Mouse (Mus musculus) neural tube, embryonic 15.5 days (tissue): ENCODE measurements around the gene Fbxo6. TPM values are rescaled to one million over a fixed set of nuclear protein-coding genes. Genes with fewer than 3 reads are reported as not detected.

Experiments
- ATAC-seq: fragments of 200-750 bp; cut with Nextera tagmentation; 2 replicates; pipeline ENCODE4 v1.8.0; 2017; ENCODE audit warnings: mild to moderate bottlenecking, moderate TSS enrichment, moderate library complexity; ENCODE audit not compliant: low FRiP score
- H3K27ac ChIP-seq: fragments of 300-500 bp; sonication (generic); replicated peaks from 2 replicates; pipeline ENCODE4 v1.5.1; 2015; ENCODE audit warnings: mild to moderate bottlenecking, inconsistent platforms
- H3K27me3 ChIP-seq: fragments of 300-500 bp; sonication (generic); replicated peaks from 2 replicates; pipeline ENCODE4 v1.6.1; 2015; ENCODE audit warnings: inconsistent platforms
- H3K36me3 ChIP-seq: fragments of 300-500 bp; sonication (generic); 2 replicates; pipeline ENCODE4 v1.6.1; 2015; ENCODE audit warnings: inconsistent platforms
- H3K4me1 ChIP-seq: fragments of 300-500 bp; sonication (generic); 2 replicates; pipeline ENCODE4 v1.6.1; 2015; ENCODE audit warnings: inconsistent platforms
- H3K4me2 ChIP-seq: fragments of 300-500 bp; sonication (generic); 2 replicates; pipeline ENCODE4 v1.6.1; 2015; ENCODE audit warnings: inconsistent platforms, mild to moderate bottlenecking, moderate library complexity
- H3K4me3 ChIP-seq: fragments of 300-500 bp; sonication (generic); replicated peaks from 2 replicates; pipeline ENCODE4 v1.5.1; 2015; ENCODE audit warnings: mild to moderate bottlenecking, inconsistent platforms
- H3K9ac ChIP-seq: fragments of 300-500 bp; sonication (generic); replicated peaks from 2 replicates; pipeline ENCODE4 v1.6.1; 2015; ENCODE audit warnings: mild to moderate bottlenecking, inconsistent platforms
- H3K9me3 ChIP-seq: fragments of 300-500 bp; sonication (generic); replicated peaks from 2 replicates; pipeline ENCODE4 v1.6.1; 2016; ENCODE audit warnings: inconsistent platforms
- WGBS: fragments of 180-500 bp; shearing (Covaris S2); methylation state at CpG from one replicate; pipeline ENCODE4 v1.1.7; 2015; ENCODE audit warnings: mixed read lengths; 5-methylcytosine and 5-hydroxymethylcytosine counted together
- polyA plus RNA-seq: library from polyadenylated mRNA; unstranded; fragments of >200 nt; fragmentation: Nextera tagmentation; extraction: Ambion mirVana; gene quantifications from 2 replicates; pipeline ENCODE4 v1.2.1, GENCODE M21; 2015

The Fbxo6 gene
- polyA plus RNA-seq, 1 experiment from 2014 or later, result 20.6 TPM

- H3K9me3 ChIP-seq, result no peaks in the 10 kb centered on the region
- H3K4me3 ChIP-seq, result peak overlapping the region; percentile 73
- no peaks in the 10 kb centered on the region for H3K27me3 ChIP-seq
- peak; percentile 29 for ATAC-seq
- 2% methylated on average over 12 of the region's 12 CpGs for WGBS
- H3K4me2 ChIP-seq, result peak overlapping the region; percentile 92
- peak overlapping the region; percentile 89 for H3K27ac ChIP-seq
- peaks cover 22% of the 10 kb centered on the region for H3K4me1 ChIP-seq
- peaks cover 9% of the 10 kb centered on the region; the same call in 1 of the 2 replicates for H3K36me3 ChIP-seq
- H3K9ac ChIP-seq, result peak overlapping the region; percentile 74
These were observed 12.2 kb downstream of the Fbxo6 start for GRCm38 (mm10) chr4:148139767-148140097.

GRCm38 (mm10) chr4:148137503-148137902, 14.4 kb downstream of the Fbxo6 start:
- Histone ChIP-seq H3K9me3 (no peaks in the 10 kb centered on the region), H3K4me2 (no peak overlapping the region), H3K4me3 (no peak overlapping the region), H3K27ac (no peak overlapping the region), H3K4me1 (peaks cover 25% of the 10 kb centered on the region), H3K36me3 (no peaks in the 10 kb centered on the region), H3K27me3 (no peaks in the 10 kb centered on the region), H3K9ac (no peak overlapping the region)
- no peak for ATAC-seq
- WGBS, result 66% methylated on average over 8 of the region's 8 CpGs

DNA sequence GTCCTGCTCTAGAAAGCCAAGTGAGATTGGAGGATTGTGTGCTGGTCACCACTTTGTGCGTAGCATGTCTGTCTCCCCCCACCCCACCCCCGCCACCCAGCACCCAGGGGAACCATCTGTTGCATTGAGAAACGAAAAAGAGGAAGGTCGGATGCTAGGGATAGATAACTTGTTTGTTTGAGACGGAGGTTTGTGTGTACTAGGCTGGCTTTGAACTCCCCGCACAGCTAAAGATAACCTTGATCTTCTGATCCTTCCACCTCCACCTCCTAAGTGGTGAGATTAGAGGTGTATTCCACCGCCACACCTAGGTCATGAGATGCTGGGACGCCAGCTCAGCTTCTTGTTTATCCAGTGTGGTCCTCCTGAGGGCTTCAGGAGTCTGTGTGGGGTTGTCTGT, 17.0 kb downstream of the Fbxo6 start:
- 90% methylated on average over 8 of the region's 8 CpGs for WGBS
- Histone ChIP-seq H3K36me3 (no peaks in the 10 kb centered on the region), H3K27me3 (no peaks in the 10 kb centered on the region), H3K9ac (no peak overlapping the region), H3K4me3 (no peak overlapping the region), H3K4me2 (no peak overlapping the region), H3K27ac (no peak overlapping the region), H3K4me1 (peaks cover 35% of the 10 kb centered on the region), H3K9me3 (no peaks in the 10 kb centered on the region)
- no peak for ATAC-seq

- Histone ChIP-seq H3K4me1 (peaks cover 44% of the 10 kb centered on the region), H3K4me2 (peak overlapping the region; percentile 68)
- 0% methylated on average over 21 of the region's 21 CpGs for WGBS
These were observed 20.4 kb downstream of the Fbxo6 start for GRCm38 (mm10) chr4:148131497-148132081.

GRCm38 (mm10) chr4:148130561-148131413, 21.2 kb downstream of the Fbxo6 start, which contains the start of gene Draxin:
Draxin (minus strand) TSS chr4:148130698.
- Histone ChIP-seq H3K27ac (peak within 1 kb of the TSS; percentile 87), H3K27me3 (no peaks in the 10 kb centered on the region), H3K4me1 (peaks cover 46% of the 10 kb centered on the region), H3K9ac (peak within 1 kb of the TSS; percentile 78), H3K4me2 (peak within 1 kb of the TSS; percentile 68), H3K4me3 (peak within 1 kb of the TSS; percentile 61), H3K36me3 (no peaks in the 10 kb centered on the region), H3K9me3 (no peaks in the 10 kb centered on the region)
- under 1% methylated on average over 73 of the region's 87 CpGs for WGBS
- peak; percentile 84 for ATAC-seq

More at GRCm38 (mm10) chr4:148131497-148132081, 20.4 kb downstream of the Fbxo6 start:
- no peaks in the 10 kb centered on the region for H3K9me3 ChIP-seq
- peak overlapping the region; percentile 61 for H3K4me3 ChIP-seq
- H3K36me3 ChIP-seq, result no peaks in the 10 kb centered on the region
- peak overlapping the region; percentile 78 for H3K9ac ChIP-seq
- ATAC-seq, result peak; percentile 53
- no peaks in the 10 kb centered on the region for H3K27me3 ChIP-seq
- H3K27ac ChIP-seq, result peak overlapping the region; percentile 87

DNA sequence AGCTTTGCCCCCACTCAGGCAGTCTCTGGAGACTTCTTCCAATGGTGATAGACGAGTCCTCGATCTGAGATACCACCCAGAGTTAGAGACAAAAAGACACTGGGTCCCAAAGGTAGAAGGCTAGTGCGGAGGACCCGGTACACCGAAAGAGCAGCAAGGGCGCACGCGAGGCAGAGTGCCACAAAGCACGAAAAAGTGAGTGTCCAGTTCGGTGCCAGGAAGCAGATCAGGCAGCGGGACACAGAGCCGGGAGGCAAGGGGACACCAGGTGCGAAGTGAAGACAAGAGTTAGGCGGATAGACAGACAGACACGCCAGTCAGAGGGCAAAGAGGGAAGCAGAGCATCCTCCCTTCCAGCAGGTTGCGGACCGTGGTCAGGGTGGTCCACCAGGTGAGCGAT, 21.8 kb downstream of the Fbxo6 start, which contains the start of gene Mad2l2:
Gene Mad2l2 (plus strand): TSS at position 252 of the 400 bp plus-strand sequence.
- no peak; the same call in none of the 2 replicates for ATAC-seq
- H3K9ac ChIP-seq, result peak within 1 kb of the TSS; percentile 78
- peak within 1 kb of the TSS; percentile 87 for H3K27ac ChIP-seq
- no peaks in the 10 kb centered on the region for H3K9me3 ChIP-seq
- H3K27me3 ChIP-seq, result no peaks in the 10 kb centered on the region
- under 1% methylated on average over 18 of the region's 18 CpGs for WGBS
- H3K36me3 ChIP-seq, result no peaks in the 10 kb centered on the region
- H3K4me2 ChIP-seq, result peak within 1 kb of the TSS; percentile 68
- H3K4me3 ChIP-seq, result peak within 1 kb of the TSS; percentile 61
- H3K4me1 ChIP-seq, result peaks cover 46% of the 10 kb centered on the region

DNA sequence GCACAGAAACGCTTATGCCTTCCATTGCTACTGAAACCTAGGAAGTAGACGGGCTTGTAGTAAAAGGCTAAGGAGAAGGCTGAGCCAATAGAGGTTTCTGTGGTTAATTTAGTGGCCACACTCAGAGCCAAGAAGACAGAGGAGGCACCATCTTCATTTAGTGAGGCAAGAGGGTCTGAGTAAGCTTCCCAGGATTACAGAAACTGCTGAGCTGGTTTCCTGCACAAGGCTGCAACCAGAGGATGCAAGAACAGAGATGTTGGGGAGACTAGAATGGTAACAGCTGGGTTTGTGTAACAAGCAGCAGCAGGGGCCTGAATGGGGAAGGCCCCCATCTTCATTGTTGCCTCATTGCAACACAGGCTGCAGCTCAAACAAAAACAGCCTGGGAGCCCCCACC, 23.3 kb downstream of the Fbxo6 start:
- Histone ChIP-seq H3K27me3 (no peaks in the 10 kb centered on the region), H3K9me3 (no peaks in the 10 kb centered on the region), H3K27ac (peak overlapping the region; percentile 87), H3K9ac (peak overlapping the region; percentile 78; the same call in 1 of the 2 replicates), H3K4me1 (peaks cover 46% of the 10 kb centered on the region), H3K4me3 (peak overlapping the region; percentile 61), H3K36me3 (no peaks in the 10 kb centered on the region), H3K4me2 (peak overlapping the region; percentile 68)
- WGBS, result 56% methylated on average over 2 of the region's 2 CpGs
- ATAC-seq, result no peak

DNA sequence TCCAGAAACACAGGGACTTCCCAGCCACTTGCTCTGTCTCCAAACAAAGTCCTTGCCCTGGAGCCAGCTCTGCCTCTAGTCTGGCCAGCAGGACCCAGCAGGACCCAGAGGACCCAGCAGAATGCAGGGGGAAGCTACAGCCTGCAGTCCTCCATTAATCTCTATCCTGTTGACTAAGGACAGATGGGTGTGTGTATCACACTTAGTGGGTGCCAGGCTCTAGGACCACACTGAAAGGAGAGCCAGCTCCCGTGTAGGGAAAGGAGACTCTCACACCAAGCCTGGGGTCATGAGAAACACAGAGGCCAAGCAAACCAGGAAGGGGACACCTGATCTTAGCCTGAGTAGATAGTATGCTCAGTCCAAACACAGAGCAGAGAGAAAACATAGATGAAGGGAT, 23.7 kb downstream of the Fbxo6 start:
- no peaks in the 10 kb centered on the region for H3K27me3 ChIP-seq
- 41% methylated on average over 1 of the region's 1 CpGs for WGBS
- H3K4me3 ChIP-seq, result peak overlapping the region; percentile 61; the same call in 1 of the 2 replicates
- no peak overlapping the region for H3K9ac ChIP-seq
- H3K4me1 ChIP-seq, result peaks cover 46% of the 10 kb centered on the region
- H3K27ac ChIP-seq, result peak overlapping the region; percentile 87
- no peak for ATAC-seq
- no peaks in the 10 kb centered on the region for H3K36me3 ChIP-seq
- H3K9me3 ChIP-seq, result no peaks in the 10 kb centered on the region
- peak overlapping the region; percentile 68 for H3K4me2 ChIP-seq

DNA sequence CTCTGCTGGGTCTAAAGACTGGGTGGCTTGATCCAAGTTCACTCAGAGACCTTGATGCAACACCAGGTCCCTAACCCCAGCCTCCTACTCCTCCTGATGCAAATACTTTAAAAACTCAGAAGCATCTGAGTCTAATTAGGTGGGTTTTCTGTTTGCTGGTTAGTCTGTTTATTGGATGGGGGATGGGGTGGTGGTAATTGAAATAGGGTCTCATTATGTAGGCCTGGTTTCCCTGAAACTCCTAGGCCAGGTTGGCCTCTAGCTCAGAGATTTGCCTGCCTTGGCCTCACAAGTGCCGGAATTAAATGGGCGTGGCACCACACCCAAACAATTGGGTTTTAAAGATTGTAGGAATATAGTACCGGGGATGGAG, 29.3 kb downstream of the Fbxo6 start:
- Histone ChIP-seq H3K36me3 (no peaks in the 10 kb centered on the region), H3K27me3 (no peaks in the 10 kb centered on the region), H3K9ac (no peak overlapping the region), H3K4me3 (no peak overlapping the region), H3K27ac (peak overlapping the region; percentile 81), H3K9me3 (no peaks in the 10 kb centered on the region), H3K4me1 (peaks cover 30% of the 10 kb centered on the region), H3K4me2 (no peak overlapping the region)
- WGBS, result 50% methylated on average over 3 of the region's 3 CpGs
- no peak for ATAC-seq

GRCm38 (mm10) chr4:148121982-148122693, 29.8 kb downstream of the Fbxo6 start:
- Histone ChIP-seq H3K36me3 (no peaks in the 10 kb centered on the region), H3K27ac (peak overlapping the region; percentile 81), H3K9ac (no peak overlapping the region), H3K27me3 (no peaks in the 10 kb centered on the region), H3K4me1 (peaks cover 30% of the 10 kb centered on the region), H3K9me3 (no peaks in the 10 kb centered on the region), H3K4me3 (no peak overlapping the region), H3K4me2 (no peak overlapping the region)
- WGBS, result 15% methylated on average over 6 of the region's 6 CpGs
- ATAC-seq, result peak; percentile 61

DNA sequence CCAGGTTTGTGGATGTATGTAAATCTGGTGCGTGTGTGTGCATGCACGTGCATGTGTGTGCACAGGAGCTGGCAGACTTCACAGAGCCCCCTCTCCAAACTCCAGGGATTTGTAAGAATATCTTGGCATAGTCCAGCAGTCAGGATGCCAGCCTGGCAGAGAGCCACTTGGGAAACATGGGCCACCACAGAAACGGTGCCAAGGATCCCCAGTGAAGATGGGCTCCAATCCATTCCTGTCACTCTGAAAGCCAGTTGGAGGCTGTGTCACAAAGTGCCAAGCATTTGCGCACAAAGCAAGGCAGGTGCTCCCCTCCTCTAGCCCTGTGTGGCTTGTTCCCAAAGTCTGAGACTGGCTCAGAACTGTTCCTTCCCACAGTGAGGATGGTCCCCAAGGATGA, 30.6 kb downstream of the Fbxo6 start:
- Histone ChIP-seq H3K4me1 (peaks cover 24% of the 10 kb centered on the region), H3K4me2 (no peak overlapping the region), H3K27me3 (no peaks in the 10 kb centered on the region), H3K9me3 (no peaks in the 10 kb centered on the region), H3K4me3 (no peak overlapping the region), H3K36me3 (no peaks in the 10 kb centered on the region), H3K27ac (peak overlapping the region; percentile 81), H3K9ac (no peak overlapping the region)
- ATAC-seq, result peak; percentile 57
- 66% methylated on average over 4 of the region's 4 CpGs for WGBS
